Mouse (Mus musculus) erythroblast, embryonic 14.5 days (primary cell): ENCODE results near the gene Gm9. TPM values are rescaled to one million over a fixed set of nuclear protein-coding genes. Genes with fewer than 3 reads are reported as not detected.

Experiments
- H3K27me3 ChIP-seq: 2 replicates; pipeline ENCODE4 v1.6.1; 2012; ENCODE audit warnings: inconsistent platforms; ENCODE audit not compliant: control insufficient read depth
- H3K36me3 ChIP-seq: 2 replicates; pipeline ENCODE4 v1.6.1; 2012; ENCODE audit warnings: mild to moderate bottlenecking, inconsistent platforms; ENCODE audit not compliant: control insufficient read depth
- H3K4me1 ChIP-seq: 2 replicates; pipeline ENCODE4 v1.6.1; 2012; ENCODE audit warnings: inconsistent platforms; ENCODE audit not compliant: control insufficient read depth
- H3K4me3 ChIP-seq: replicated peaks from 2 replicates; pipeline ENCODE3; 2012; ENCODE audit warnings: moderate library complexity, mild to moderate bottlenecking, inconsistent platforms
- H3K9me3 ChIP-seq: 2 replicates; pipeline ENCODE4 v1.6.1; 2012; ENCODE audit warnings: low read length, inconsistent platforms, mixed read lengths; ENCODE audit not compliant: control insufficient read depth
- GATA1 ChIP-seq: IDR thresholded peaks from 2 replicates; pipeline ENCODE4 v1.6.1; 2012; ENCODE audit warnings: low read length, inconsistent platforms, mixed read lengths
- TAL1 ChIP-seq: IDR thresholded peaks from 3 replicates; pipeline ENCODE4 v1.6.1; 2012; ENCODE audit warnings: low read length, inconsistent platforms, mixed read lengths
- polyA plus RNA-seq: library from polyadenylated mRNA; stranded (reverse); fragments of >175 nt; gene quantifications from 2 replicates; pipeline ENCODE4 v1.2.3, GENCODE M21; 2012

Gm9 gene
- polyA plus RNA-seq, 1 experiment, result not detected

- TF ChIP-seq TAL1 (no peak), GATA1 (no peak)
- H3K4me1 ChIP-seq, result no peaks in the 10 kb centered on the region
- peaks cover 3% of the 10 kb centered on the region for H3K36me3 ChIP-seq
- H3K9me3 ChIP-seq, result peaks cover 4% of the 10 kb centered on the region; the same call in 1 of the 2 replicates
- peaks cover 3% of the 10 kb centered on the region for H3K27me3 ChIP-seq
- H3K4me3 ChIP-seq, result no peak overlapping the region
Observed at GRCm38 (mm10) chrX:37167085-37167484, 43.8 kb downstream of the Gm9 start.

GRCm38 (mm10) chrX:37163115-37163514 lies 47.7 kb downstream of the Gm9 start:
- TF ChIP-seq GATA1 (no peak), TAL1 (0 out of 3 replicates have a peak, but pooled peaks have one; percentile 14)
- peaks cover 3% of the 10 kb centered on the region for H3K27me3 ChIP-seq
- no peak overlapping the region for H3K4me3 ChIP-seq
- no peaks in the 10 kb centered on the region for H3K4me1 ChIP-seq
- peaks cover 3% of the 10 kb centered on the region for H3K36me3 ChIP-seq
- H3K9me3 ChIP-seq, result peaks cover 4% of the 10 kb centered on the region; the same call in 1 of the 2 replicates

- H3K4me1 ChIP-seq, result no peaks in the 10 kb centered on the region
- H3K27me3 ChIP-seq, result peaks cover 3% of the 10 kb centered on the region
- H3K4me3 ChIP-seq, result no peak overlapping the region
- peaks cover 8% of the 10 kb centered on the region for H3K36me3 ChIP-seq
- TF ChIP-seq GATA1, result no peak
- no peak for TF ChIP-seq TAL1
- peaks cover 4% of the 10 kb centered on the region; the same call in 1 of the 2 replicates for H3K9me3 ChIP-seq
Observed at GRCm38 (mm10) chrX:37161169-37161568, 49.7 kb downstream of the Gm9 start.

Other genes starting within 250 kb of the Gm9 start
- gene Sept6, start 219.2 kb downstream of the Gm9 start, polyA plus RNA-seq, result 0.03 and 0.06 TPM in 2 replicates
- 0.02 TPM in 1 of 2 replicates, not detected in the other for gene Sowahd, start 162.2 kb downstream of the Gm9 start, polyA plus RNA-seq
- gene Rpl39, start 125.6 kb downstream of the Gm9 start, polyA plus RNA-seq, result 41.4 and 44.5 TPM in 2 replicates
- gene Upf3b, start 100.7 kb downstream of the Gm9 start, polyA plus RNA-seq, result 1.1 and 1.3 TPM in 2 replicates
- 0.49 and 0.55 TPM in 2 replicates for gene Nkap, start 84.2 kb downstream of the Gm9 start, polyA plus RNA-seq
- not detected in 2 replicates for gene Akap14, start 42.2 kb downstream of the Gm9 start, polyA plus RNA-seq
- gene Ndufa1, start 19.9 kb downstream of the Gm9 start, polyA plus RNA-seq, result 24.9 and 26.0 TPM in 2 replicates
- gene Rnf113a1, start 19.8 kb downstream of the Gm9 start, polyA plus RNA-seq, result 0.04 and 0.15 TPM in 2 replicates
- gene Rhox1, start 11.2 kb upstream of the Gm9 start, polyA plus RNA-seq, result not detected in 2 replicates
- gene Rhox2a, start 33.9 kb upstream of the Gm9 start, polyA plus RNA-seq, result not detected in 2 replicates
- gene Rhox3a, start 38.9 kb upstream of the Gm9 start, polyA plus RNA-seq, result not detected in 2 replicates
- gene Rhox4a, start 54.3 kb upstream of the Gm9 start, polyA plus RNA-seq, result not detected in 2 replicates
- not detected in 2 replicates for gene Rhox3a2, start 169.0 kb upstream of the Gm9 start, polyA plus RNA-seq
- not detected in 2 replicates for gene Rhox4a2, start 179.8 kb upstream of the Gm9 start, polyA plus RNA-seq
- gene Rhox2b, start 201.0 kb upstream of the Gm9 start, polyA plus RNA-seq, result not detected in 2 replicates
- not detected in 2 replicates for gene Rhox4b, start 221.5 kb upstream of the Gm9 start, polyA plus RNA-seq
- gene Rhox2c, start 242.6 kb upstream of the Gm9 start, polyA plus RNA-seq, result not detected in 2 replicates
- not detected in 2 replicates for gene Rhox3c, start 247.5 kb upstream of the Gm9 start, polyA plus RNA-seq